Mouse (Mus musculus) embryo, embryonic 10 days (tissue): ENCODE measurements at regions not wholly inside any gene's neighbourhood (a gene's known extent, or its start where the extent isn't known, plus 50 kb on each side); places are given as distances from the start of the nearest gene placed in this dataset.

ENCODE experiments used
- DNase-seq: peaks from one replicate; pipeline ENCODE4 v3.0.0-alpha.2; 2015; ENCODE audit warnings: low spot score

GRCm38 (mm10) chr13:116017886-116018285, 291.6 kb downstream of the Isl1 start:
- no peak for DNase-seq

DNA sequence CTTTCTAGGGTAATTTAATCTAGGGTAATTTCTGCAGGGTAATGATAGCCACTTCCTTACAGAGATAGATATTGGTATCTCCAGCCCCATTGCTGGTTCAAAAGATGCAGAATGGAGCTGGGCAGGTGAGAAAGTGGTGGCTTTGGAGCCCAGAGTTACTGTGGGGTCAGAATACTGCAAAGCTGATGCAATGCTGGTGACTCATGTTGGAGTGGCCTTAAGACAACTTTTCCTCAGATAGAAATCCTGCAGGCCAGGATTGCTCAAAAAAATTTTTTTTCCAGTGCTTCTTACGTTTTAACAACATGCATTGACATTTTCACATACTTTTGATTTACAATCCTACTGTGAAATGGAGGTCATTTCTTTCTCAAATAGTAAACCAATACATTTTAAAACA, 305.8 kb downstream of the Isl1 start:
- no peak for DNase-seq

DNA sequence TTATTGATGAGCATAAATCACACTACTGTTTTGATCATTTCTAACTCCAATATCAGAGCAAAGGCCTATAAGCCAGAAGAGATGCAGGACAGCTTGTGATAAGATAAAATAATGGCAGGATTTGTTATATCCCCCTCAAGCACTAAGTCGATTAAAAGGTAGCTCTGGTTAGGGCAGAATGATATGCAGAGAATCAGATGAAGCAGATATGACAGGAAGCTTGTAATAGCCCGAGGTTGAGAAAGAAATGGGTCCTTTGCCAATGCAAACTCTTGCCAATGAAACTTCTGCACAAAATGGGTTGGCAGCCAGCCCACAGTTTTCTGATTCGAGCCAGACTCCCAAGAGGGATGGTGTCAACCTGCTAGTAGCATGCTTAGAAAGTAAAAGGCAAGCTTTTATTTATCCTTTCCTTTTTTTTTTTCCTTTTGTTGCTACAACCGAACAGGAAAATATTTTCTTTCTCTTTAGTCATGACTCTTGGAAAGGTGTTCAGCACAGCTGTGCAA, 307.0 kb downstream of the Isl1 start:
- DNase-seq = no peak

DNA sequence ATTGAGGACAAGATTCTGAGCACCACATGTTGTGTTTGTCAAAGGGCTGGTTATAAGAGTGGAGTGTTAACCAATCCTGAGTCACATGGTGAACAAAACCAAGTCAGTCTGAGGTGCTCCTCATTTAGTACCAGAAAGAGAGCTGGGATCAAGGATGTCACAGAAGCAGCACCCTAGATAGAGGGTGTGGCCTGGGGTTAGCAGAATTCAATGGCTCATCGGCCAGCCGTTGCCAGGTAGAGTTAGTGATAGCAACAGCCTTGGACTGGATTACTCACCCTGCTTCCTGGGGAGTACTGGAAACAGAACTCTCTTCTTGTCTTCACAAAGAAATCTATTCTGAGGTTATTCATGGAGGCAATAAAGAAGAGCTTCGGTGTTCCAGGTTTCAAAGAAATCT, 318.9 kb downstream of the Isl1 start:
- no peak for DNase-seq

GRCm38 (mm10) chr13:115989091-115989490, 320.4 kb downstream of the Isl1 start:
- DNase-seq = no peak

DNA sequence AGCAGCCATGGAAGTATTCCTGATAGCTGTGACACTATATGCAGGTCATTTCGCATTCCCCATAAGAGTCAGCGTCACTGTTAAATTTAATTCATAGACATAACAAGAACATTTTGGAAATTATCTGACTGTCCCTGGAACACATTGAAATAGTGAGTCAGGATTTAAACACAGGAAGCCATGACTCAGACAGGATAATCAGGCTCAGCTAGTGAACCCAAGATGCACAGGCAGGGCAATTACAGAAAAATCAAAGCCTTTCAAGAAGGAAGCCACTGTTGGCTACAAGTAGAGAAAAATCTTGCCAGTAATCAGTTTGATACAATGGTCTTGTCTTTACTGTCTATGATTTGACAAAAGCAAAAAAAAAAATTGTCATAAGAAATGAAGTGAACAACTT, 323.2 kb downstream of the Isl1 start:
- DNase-seq = no peak

GRCm38 (mm10) chr13:115985715-115986114, 323.8 kb downstream of the Isl1 start:
- DNase-seq = no peak

- no peak for DNase-seq
Measured at GRCm38 (mm10) chr13:115977890-115978203, 331.6 kb downstream of the Isl1 start.

DNA sequence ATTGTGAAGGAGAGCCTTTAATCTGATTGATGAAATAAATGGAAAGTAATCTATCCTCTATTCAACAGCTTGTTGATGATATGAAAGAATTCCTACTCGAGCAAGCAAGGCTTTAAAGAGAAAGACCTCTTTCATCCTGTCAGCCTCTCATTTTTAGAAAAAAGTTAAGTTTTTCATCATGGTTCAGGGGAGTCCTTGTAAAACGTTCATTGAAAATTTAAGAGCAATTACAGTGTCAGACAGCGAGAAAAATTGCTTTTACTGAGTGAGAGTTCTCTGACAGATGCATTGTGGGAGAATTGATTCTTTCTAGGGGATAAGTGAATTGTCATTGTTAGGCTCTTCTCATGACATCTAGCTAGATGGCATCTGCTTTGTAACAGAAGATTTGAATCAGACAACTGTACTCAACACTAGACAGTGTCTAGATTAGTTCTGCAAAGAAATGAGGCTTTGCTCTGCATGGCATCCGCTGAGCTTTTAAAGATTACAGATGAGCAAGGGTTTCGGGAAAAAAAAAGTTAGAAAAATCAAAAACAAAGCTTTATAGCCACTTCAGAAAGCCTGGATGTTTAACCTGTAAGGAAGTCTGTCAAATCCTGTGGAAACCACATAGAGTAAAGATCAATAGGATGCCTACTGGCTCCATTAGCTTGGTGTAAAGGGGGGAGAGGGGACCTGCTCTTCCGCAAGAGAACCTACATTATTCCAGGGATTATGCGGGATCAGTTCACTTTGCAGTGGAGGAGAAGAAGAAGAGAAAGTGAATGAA, 332.2 kb downstream of the Isl1 start:
- no peak for DNase-seq
